Mouse (Mus musculus) layer of hippocampus, adult 18-20 months (tissue): Measurements from ENCODE around the gene Rpgrip1. TPM values are rescaled to one million over a fixed set of nuclear protein-coding genes. Genes with fewer than 3 reads are reported as not detected.

Experiments
- DNase-seq, 2 experiments: peaks; one replicate each; pipeline ENCODE4 v3.0.0; 2022; ENCODE audit warnings: low spot score in 2 of 2
- total RNA-seq, 2 experiments: library from RNA; stranded (reverse); gene quantifications; 2 replicates each; pipeline ENCODE4 v1.2.3; 2021

Rpgrip1 gene
- total RNA-seq, 2 experiments from 2014 or later = 1.2 to 1.9 TPM

GRCm38 (mm10) chr14:52196230-52197155 is 86.0 kb downstream of the Rpgrip1 start:
- peak in 1 of 2 experiments; percentile 12 for DNase-seq

- peak; percentile 72 to 80 for DNase-seq
Observed at GRCm38 (mm10) chr14:52197156-52197878, 86.8 kb downstream of the Rpgrip1 start, which contains the start of gene Supt16. Gene Supt16, minus strand, starts transcription at chr14:52197416.

- DNase-seq = no peak
Observed at GRCm38 (mm10) chr14:52198141-52198540, 87.6 kb downstream of the Rpgrip1 start.

DNA sequence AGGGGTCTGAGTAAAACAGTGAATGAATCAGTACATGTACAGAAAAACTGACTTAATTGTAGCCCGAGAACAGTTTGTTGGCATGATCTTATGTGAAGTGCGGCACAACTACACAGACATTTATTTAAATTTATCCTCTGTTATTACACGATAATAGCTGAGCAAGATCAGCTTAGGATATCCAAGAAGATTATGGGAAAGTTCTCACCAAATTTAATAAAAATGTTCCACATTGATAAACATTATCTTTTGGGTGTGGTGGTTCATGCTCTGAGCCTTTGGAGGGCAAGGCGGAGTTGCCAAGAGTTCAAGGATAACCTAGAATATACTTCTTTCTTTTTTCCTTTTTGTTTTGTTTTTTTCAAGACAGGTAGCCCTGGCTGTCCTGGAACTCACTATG is 88.9 kb downstream of the Rpgrip1 start:
- no peak for DNase-seq

Other genes starting within 250 kb of the Rpgrip1 start
- 10 to 100 TPM; 29.0 to 43.2 TPM for gene Mettl17, start 225.9 kb upstream of the Rpgrip1 start, total RNA-seq
- 1 to 10 TPM; 6.7 to 8.0 TPM for gene Slc39a2, start 217.8 kb upstream of the Rpgrip1 start, total RNA-seq
- 1,000 to 10,000 TPM in 1 of 2 experiments, 100 to 1,000 TPM in 1; 922 to 1,028 TPM for gene Ndrg2, start 196.5 kb upstream of the Rpgrip1 start, total RNA-seq
- gene Tppp2, start 192.3 kb upstream of the Rpgrip1 start, total RNA-seq = not detected
- not detected for gene Rnase13, start 187.9 kb upstream of the Rpgrip1 start, total RNA-seq
- 10 to 100 TPM; 25.8 to 30.0 TPM for gene Arhgef40, start 126.0 kb upstream of the Rpgrip1 start, total RNA-seq
- under 1 TPM; 0.63 to 0.92 TPM for gene Tmem253, start 95.0 kb upstream of the Rpgrip1 start, total RNA-seq
- gene Zfp219, start 90.0 kb upstream of the Rpgrip1 start, total RNA-seq = 10 to 100 TPM; 42.3 to 44.2 TPM
- gene Olfr221, start 68.2 kb upstream of the Rpgrip1 start, total RNA-seq = not detected
- 100 to 1,000 TPM; 255 to 280 TPM for gene Hnrnpc, start 6.7 kb upstream of the Rpgrip1 start, total RNA-seq
- 10 to 100 TPM; 50.6 to 54.8 TPM for gene Supt16, start 86.7 kb downstream of the Rpgrip1 start, total RNA-seq
- gene Chd8, start 147.1 kb downstream of the Rpgrip1 start, total RNA-seq = 100 to 1,000 TPM; 109 to 117 TPM
- 10 to 100 TPM; 58.4 to 67.1 TPM for gene Tox4, start 168.4 kb downstream of the Rpgrip1 start, total RNA-seq
- gene Rab2b, start 168.8 kb downstream of the Rpgrip1 start, total RNA-seq = 10 to 100 TPM; 35.0 to 37.3 TPM
- gene Mettl3, start 194.4 kb downstream of the Rpgrip1 start, total RNA-seq = 10 to 100 TPM; 39.2 to 43.1 TPM
- 10 to 100 TPM; 45.0 to 48.4 TPM for gene Sall2, start 218.1 kb downstream of the Rpgrip1 start, total RNA-seq
- not detected for gene Olfr1513, start 245.7 kb downstream of the Rpgrip1 start, total RNA-seq